Mouse (Mus musculus) G1E (cell line): ENCODE measurements around the gene Gm572.

Experiments used
- CTCF ChIP-seq: IDR thresholded peaks from 2 replicates; pipeline ENCODE4 v1.5.1; 2012; ENCODE audit warnings: low read depth, low read length, inconsistent platforms, mixed read lengths
- GATA1 ChIP-seq: IDR thresholded peaks from 2 replicates; pipeline ENCODE4 v1.6.1; 2012; ENCODE audit warnings: borderline replicate concordance, low read length, inconsistent platforms, mixed read lengths
- POLR2AphosphoS5 ChIP-seq: IDR thresholded peaks from 2 replicates; pipeline ENCODE4 v1.6.1; 2012; ENCODE audit warnings: low read depth, low read length, inconsistent platforms; ENCODE audit not compliant: insufficient replicate concordance

DNA sequence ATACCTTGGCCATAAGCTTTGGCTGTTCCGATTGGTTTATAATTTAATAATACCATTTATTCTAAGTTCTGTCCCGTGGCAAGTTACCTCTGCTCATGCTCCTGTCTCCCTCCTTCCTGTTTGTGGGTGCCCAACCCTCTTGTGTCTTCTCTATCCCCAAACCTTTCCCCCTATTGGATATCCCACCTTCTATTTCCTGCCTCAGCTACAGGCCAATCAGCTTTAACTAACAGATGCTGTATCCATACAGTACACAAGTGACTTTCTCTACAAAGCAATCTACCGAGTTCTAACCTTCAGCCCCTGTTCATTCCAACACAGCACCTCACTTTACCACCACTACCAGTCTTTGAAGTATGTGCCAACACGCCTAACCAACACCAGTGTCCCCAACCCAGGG, 19.5 kb upstream of the Gm572 start:
- TF ChIP-seq CTCF (no peak), POLR2AphosphoS5 (no peak), GATA1 (no peak)
